Mouse (Mus musculus) hindbrain, embryonic 12.5 days (tissue): ENCODE data around the gene Tyrobp. TPM values are rescaled to one million over a fixed set of nuclear protein-coding genes. Genes with fewer than 3 reads are reported as not detected.

ENCODE experiments used
- ATAC-seq: fragments of 200-750 bp; cut with Nextera tagmentation; 2 replicates; pipeline ENCODE4 v1.8.0; 2017; ENCODE audit warnings: moderate TSS enrichment; ENCODE audit not compliant: low FRiP score
- H3K27ac ChIP-seq: fragments of 300-500 bp; sonication (generic); 2 replicates; pipeline ENCODE4 v1.5.1; 2016; ENCODE audit warnings: mild to moderate bottlenecking
- H3K27me3 ChIP-seq: fragments of 300-500 bp; sonication (generic); 2 replicates; pipeline ENCODE4 v1.6.1; 2016; ENCODE audit warnings: mild to moderate bottlenecking
- H3K36me3 ChIP-seq: fragments of 300-500 bp; sonication (generic); 2 replicates; pipeline ENCODE4 v1.6.1; 2016; ENCODE audit warnings: mild to moderate bottlenecking
- H3K4me1 ChIP-seq: fragments of 300-500 bp; sonication (generic); 2 replicates; pipeline ENCODE4 v1.6.1; 2016
- H3K4me2 ChIP-seq: fragments of 300-500 bp; sonication (generic); replicated peaks from 2 replicates; pipeline ENCODE4 v1.6.1; 2016; ENCODE audit warnings: mild to moderate bottlenecking
- H3K4me3 ChIP-seq: fragments of 300-500 bp; sonication (generic); 2 replicates; pipeline ENCODE4 v1.5.1; 2016; ENCODE audit warnings: mild to moderate bottlenecking
- H3K9ac ChIP-seq: fragments of 300-500 bp; sonication (generic); 2 replicates; pipeline ENCODE4 v1.6.1; 2016; ENCODE audit warnings: mild to moderate bottlenecking, moderate library complexity
- H3K9me3 ChIP-seq: fragments of 300-500 bp; sonication (generic); replicated peaks from 2 replicates; pipeline ENCODE4 v1.6.1; 2016; ENCODE audit warnings: mild to moderate bottlenecking
- WGBS: fragments of 180-500 bp; shearing (Covaris S2); methylation state at CpG from one replicate; pipeline ENCODE4 v1.1.7; 2016; 5-methylcytosine and 5-hydroxymethylcytosine counted together
- polyA plus RNA-seq: library from polyadenylated mRNA; unstranded; fragments of >200 nt; fragmentation: Nextera tagmentation; extraction: Ambion mirVana; gene quantifications from 2 replicates; pipeline ENCODE4 v1.2.1, GENCODE M21; 2016

Tyrobp gene
- 17.7 and 19.7 TPM in 2 replicates for polyA plus RNA-seq

DNA sequence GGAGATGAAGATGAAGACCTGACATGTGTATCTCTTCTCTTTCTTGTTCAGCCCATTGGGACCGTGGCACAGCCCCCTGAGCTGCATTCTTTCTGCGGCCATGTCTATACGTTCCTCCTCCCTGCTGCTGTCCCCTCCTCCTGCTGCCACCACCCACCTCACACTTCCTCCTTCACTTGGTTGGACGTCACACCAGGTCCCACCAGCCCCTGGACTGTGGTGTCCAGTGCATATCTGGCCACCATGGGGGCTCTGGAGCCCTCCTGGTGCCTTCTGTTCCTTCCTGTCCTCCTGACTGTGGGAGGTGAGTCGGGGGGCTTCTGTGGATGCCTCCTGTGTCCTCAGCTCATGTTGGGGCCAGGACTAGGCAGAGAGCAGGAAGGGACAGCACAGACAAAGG is at the start of gene Tyrobp:
Gene Tyrobp (plus strand): TSS at position 165 of the 400 bp plus-strand sequence.
- H3K9me3 ChIP-seq = no peaks in the 10 kb centered on the region
- peaks cover 6% of the 10 kb centered on the region; the same call in 1 of the 2 replicates for H3K27me3 ChIP-seq
- H3K36me3 ChIP-seq = no peaks in the 10 kb centered on the region
- no peak within 1 kb of the TSS for H3K4me2 ChIP-seq
- H3K4me3 ChIP-seq = no peak within 1 kb of the TSS
- 70% methylated on average over 5 of the region's 5 CpGs for WGBS
- ATAC-seq = no peak
- H3K27ac ChIP-seq = no peak within 1 kb of the TSS
- H3K4me1 ChIP-seq = no peaks in the 10 kb centered on the region
- H3K9ac ChIP-seq = no peak within 1 kb of the TSS

DNA sequence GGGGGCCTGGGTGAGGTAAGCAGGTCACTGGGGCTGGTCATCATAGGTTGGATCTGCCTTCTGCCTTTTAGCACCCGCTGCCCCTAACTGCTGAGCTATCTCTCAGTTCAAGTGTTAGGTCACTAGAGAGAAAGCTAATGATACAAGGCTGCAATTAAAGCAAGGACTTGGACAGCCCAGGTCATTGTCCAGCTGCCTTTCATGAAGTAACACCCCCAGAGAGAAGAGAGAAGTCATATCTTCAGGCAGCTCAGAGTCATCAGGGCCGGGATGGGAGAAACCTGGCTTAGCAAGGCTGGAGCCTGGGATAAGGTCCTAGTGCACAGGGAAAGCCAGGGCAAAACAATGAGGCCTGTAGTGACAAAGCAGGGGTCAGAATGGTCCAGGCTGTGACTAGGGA is 46.1 kb upstream of the Tyrobp start:
- peaks cover 13% of the 10 kb centered on the region for H3K27me3 ChIP-seq
- ATAC-seq = no peak
- H3K4me1 ChIP-seq = peaks cover 6% of the 10 kb centered on the region
- H3K4me3 ChIP-seq = no peak overlapping the region
- WGBS = 77% methylated on average over 2 of the region's 2 CpGs
- no peak overlapping the region for H3K9ac ChIP-seq
- no peaks in the 10 kb centered on the region for H3K9me3 ChIP-seq
- no peak overlapping the region for H3K4me2 ChIP-seq
- no peaks in the 10 kb centered on the region for H3K36me3 ChIP-seq
- no peak overlapping the region for H3K27ac ChIP-seq

GRCm38 (mm10) chr7:30373501-30373962 is 40.0 kb upstream of the Tyrobp start:
- H3K4me2 ChIP-seq = peak overlapping the region; percentile 53
- peak; percentile 98 for ATAC-seq
- H3K36me3 ChIP-seq = no peaks in the 10 kb centered on the region
- H3K27ac ChIP-seq = peak overlapping the region; percentile 67; the same call in 1 of the 2 replicates
- no peaks in the 10 kb centered on the region for H3K9me3 ChIP-seq
- peak overlapping the region; percentile 56; the same call in 1 of the 2 replicates for H3K9ac ChIP-seq
- no peaks in the 10 kb centered on the region for H3K27me3 ChIP-seq
- WGBS = under 1% methylated on average over 21 of the region's 21 CpGs
- H3K4me3 ChIP-seq = peak overlapping the region; percentile 36
- H3K4me1 ChIP-seq = no peaks in the 10 kb centered on the region

- Histone ChIP-seq H3K4me3 (no peak overlapping the region), H3K4me2 (no peak overlapping the region), H3K27ac (no peak overlapping the region), H3K36me3 (no peaks in the 10 kb centered on the region), H3K27me3 (no peaks in the 10 kb centered on the region), H3K4me1 (no peaks in the 10 kb centered on the region), H3K9me3 (no peaks in the 10 kb centered on the region), H3K9ac (no peak overlapping the region)
- WGBS = 68% methylated on average over 5 of the region's 5 CpGs
- no peak for ATAC-seq
Measured at GRCm38 (mm10) chr7:30380061-30380460, 33.5 kb upstream of the Tyrobp start.

DNA sequence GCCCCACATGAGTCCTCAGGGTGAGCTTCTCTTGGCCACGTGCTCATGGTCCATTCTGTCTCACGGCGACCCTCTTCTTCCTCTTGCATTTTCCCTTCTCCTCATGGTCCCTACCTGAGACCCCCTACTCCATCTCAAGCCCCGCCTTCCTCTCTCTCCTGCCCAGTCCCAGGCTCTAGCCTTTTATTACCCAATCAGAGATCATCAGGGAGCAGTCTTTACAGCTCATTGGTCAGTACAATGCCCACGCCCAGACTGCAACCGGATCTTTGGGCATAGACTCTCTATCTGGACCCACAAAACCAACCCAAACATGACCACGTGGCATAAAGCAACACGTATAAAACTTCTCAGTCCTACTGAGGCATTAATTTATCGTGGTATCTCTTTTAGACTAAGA is 29.5 kb upstream of the Tyrobp start:
- no peak overlapping the region for H3K27ac ChIP-seq
- H3K4me2 ChIP-seq = no peak overlapping the region
- no peaks in the 10 kb centered on the region for H3K9me3 ChIP-seq
- H3K4me3 ChIP-seq = no peak overlapping the region
- 84% methylated on average over 9 of the region's 9 CpGs for WGBS
- no peaks in the 10 kb centered on the region for H3K36me3 ChIP-seq
- ATAC-seq = no peak
- H3K27me3 ChIP-seq = no peaks in the 10 kb centered on the region
- H3K4me1 ChIP-seq = no peaks in the 10 kb centered on the region
- no peak overlapping the region for H3K9ac ChIP-seq

DNA sequence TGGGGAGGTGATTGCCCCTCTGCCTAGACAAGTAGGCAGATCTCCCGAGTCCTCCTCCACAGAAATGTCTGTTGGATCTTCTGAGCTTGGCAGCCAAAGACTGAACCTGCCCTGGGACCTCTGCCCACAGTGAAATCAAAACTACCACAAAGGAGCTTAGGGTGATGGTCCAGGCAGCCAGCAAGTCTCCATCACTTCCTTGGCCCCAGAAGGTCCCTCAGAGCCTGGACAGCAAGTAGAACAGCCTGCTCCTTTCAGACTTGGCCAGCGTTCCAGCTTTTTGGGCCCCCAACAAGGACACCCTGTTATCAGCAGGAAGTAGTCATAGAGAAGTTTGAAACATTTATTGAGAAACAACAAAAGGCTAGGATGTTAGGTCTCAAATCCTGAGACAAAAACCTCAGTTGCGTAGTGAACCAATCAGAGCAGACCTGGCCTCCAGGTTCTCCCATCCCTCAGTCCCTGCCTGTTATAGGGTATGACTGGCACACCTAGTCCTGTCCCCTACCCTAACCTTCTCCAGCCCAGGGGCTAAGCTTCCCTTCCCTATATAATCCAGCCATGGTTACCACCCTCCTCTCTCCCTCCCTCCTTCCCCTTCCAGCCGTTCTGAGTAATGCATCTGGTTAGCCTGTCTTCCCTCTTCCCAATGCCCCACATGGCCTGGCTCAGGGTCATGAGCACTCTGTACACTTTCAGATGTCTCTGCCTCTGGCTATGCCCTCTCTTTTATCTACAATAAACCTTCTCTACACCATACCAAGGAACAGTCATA is 20.6 kb upstream of the Tyrobp start:
- no peak overlapping the region for H3K9ac ChIP-seq
- H3K9me3 ChIP-seq = no peaks in the 10 kb centered on the region
- no peak overlapping the region for H3K4me3 ChIP-seq
- 70% methylated on average over 4 of the region's 4 CpGs for whole genome bisulfite sequencing
- no peaks in the 10 kb centered on the region for H3K4me1 ChIP-seq
- ATAC-seq = no peak
- H3K4me2 ChIP-seq = no peak overlapping the region
- H3K27me3 ChIP-seq = no peaks in the 10 kb centered on the region
- no peaks in the 10 kb centered on the region for H3K36me3 ChIP-seq
- no peak overlapping the region for H3K27ac ChIP-seq

DNA sequence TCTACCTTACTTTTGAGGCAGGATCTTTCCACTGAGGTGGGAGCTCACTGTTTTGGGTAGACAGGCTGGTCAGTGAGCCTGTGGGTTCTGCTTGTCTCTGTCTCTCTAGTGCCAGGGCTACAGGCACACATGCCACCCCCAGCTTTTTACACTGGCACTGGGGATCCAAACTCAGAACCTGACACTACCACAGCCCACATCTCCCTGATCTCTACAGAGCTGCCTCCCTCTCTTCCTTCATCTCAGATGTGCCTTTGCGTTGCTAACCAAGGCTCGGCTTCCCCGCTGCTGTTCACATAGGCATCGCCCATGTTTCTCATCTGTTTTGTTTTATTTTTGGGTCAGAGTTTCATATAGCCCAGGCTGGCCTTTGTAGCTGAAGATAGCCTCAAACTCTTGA is 19.9 kb upstream of the Tyrobp start:
- Histone ChIP-seq H3K4me3 (no peak overlapping the region), H3K4me1 (no peaks in the 10 kb centered on the region), H3K36me3 (no peaks in the 10 kb centered on the region), H3K9me3 (no peaks in the 10 kb centered on the region), H3K4me2 (no peak overlapping the region), H3K27me3 (no peaks in the 10 kb centered on the region), H3K9ac (no peak overlapping the region), H3K27ac (no peak overlapping the region)
- WGBS = 83% methylated on average over 4 of the region's 4 CpGs
- no peak for ATAC-seq

- H3K4me3 ChIP-seq = no peak overlapping the region
Measured at GRCm38 (mm10) chr7:30394379-30394778, 19.2 kb upstream of the Tyrobp start.

DNA sequence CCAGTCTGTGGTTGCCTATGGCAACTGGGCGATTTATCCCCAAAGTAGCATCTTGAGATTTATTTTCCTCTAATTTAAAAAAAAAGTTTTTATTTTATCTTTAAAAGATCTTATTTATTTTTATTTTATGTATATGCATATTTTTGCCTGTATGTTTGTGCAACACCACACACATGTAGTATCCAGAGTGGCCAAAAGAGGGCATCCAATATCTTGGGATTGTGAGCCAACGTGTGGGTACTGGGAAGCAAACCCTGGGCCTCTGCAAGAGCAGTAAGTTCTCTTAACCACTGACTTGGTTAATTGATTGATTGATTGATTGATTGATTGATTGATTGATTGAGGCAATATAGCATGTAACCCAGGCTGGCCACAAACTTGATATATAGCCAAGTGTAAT is 18.7 kb upstream of the Tyrobp start:
- H3K27ac ChIP-seq = no peak overlapping the region
- 37% methylated on average over 2 of the region's 2 CpGs for WGBS
- H3K9ac ChIP-seq = no peak overlapping the region
- no peak overlapping the region for H3K4me2 ChIP-seq
- H3K4me1 ChIP-seq = peaks cover 4% of the 10 kb centered on the region
- no peaks in the 10 kb centered on the region for H3K9me3 ChIP-seq
- ATAC-seq = no peak
- H3K27me3 ChIP-seq = no peaks in the 10 kb centered on the region
- no peaks in the 10 kb centered on the region for H3K36me3 ChIP-seq
- no peak overlapping the region for H3K4me3 ChIP-seq

More at GRCm38 (mm10) chr7:30394379-30394778, 19.2 kb upstream of the Tyrobp start:
- 55% methylated on average over 11 of the region's 11 CpGs for WGBS
- Histone ChIP-seq H3K9me3 (no peaks in the 10 kb centered on the region), H3K27ac (no peak overlapping the region), H3K27me3 (no peaks in the 10 kb centered on the region), H3K9ac (no peak overlapping the region), H3K4me2 (no peak overlapping the region), H3K36me3 (no peaks in the 10 kb centered on the region), H3K4me1 (no peaks in the 10 kb centered on the region)
- no peak for ATAC-seq

GRCm38 (mm10) chr7:30399671-30400070 is 13.9 kb upstream of the Tyrobp start:
- no peak for ATAC-seq
- Histone ChIP-seq H3K4me1 (peaks cover 5% of the 10 kb centered on the region), H3K4me3 (no peak overlapping the region), H3K9ac (no peak overlapping the region), H3K27ac (no peak overlapping the region), H3K4me2 (no peak overlapping the region), H3K27me3 (0 out of 2 replicates have a peak, but pooled peaks cover 3% of the 10 kb centered on the region), H3K9me3 (no peaks in the 10 kb centered on the region), H3K36me3 (no peaks in the 10 kb centered on the region)
- 43% methylated on average over 7 of the region's 7 CpGs for WGBS

- no peak overlapping the region for H3K27ac ChIP-seq
- H3K36me3 ChIP-seq = no peaks in the 10 kb centered on the region
- H3K9me3 ChIP-seq = no peaks in the 10 kb centered on the region
- H3K27me3 ChIP-seq = 0 out of 2 replicates have a peak, but pooled peaks cover 3% of the 10 kb centered on the region
- no peak overlapping the region for H3K4me2 ChIP-seq
- WGBS = 75% methylated on average over 4 of the region's 4 CpGs
- peaks cover 5% of the 10 kb centered on the region for H3K4me1 ChIP-seq
- no peak for ATAC-seq
- no peak overlapping the region for H3K9ac ChIP-seq
- H3K4me3 ChIP-seq = no peak overlapping the region
Measured at GRCm38 (mm10) chr7:30402343-30402742, 11.2 kb upstream of the Tyrobp start.

- H3K27me3 ChIP-seq = peaks cover 6% of the 10 kb centered on the region; the same call in 1 of the 2 replicates
- WGBS = 88% methylated on average over 3 of the region's 3 CpGs
- no peak for ATAC-seq
- no peak overlapping the region for H3K9ac ChIP-seq
- H3K9me3 ChIP-seq = no peaks in the 10 kb centered on the region
- H3K4me2 ChIP-seq = no peak overlapping the region
- H3K36me3 ChIP-seq = no peaks in the 10 kb centered on the region
- no peak overlapping the region for H3K27ac ChIP-seq
- no peak overlapping the region for H3K4me3 ChIP-seq
- H3K4me1 ChIP-seq = no peaks in the 10 kb centered on the region
Measured at GRCm38 (mm10) chr7:30408639-30409038, 4.9 kb upstream of the Tyrobp start.

DNA sequence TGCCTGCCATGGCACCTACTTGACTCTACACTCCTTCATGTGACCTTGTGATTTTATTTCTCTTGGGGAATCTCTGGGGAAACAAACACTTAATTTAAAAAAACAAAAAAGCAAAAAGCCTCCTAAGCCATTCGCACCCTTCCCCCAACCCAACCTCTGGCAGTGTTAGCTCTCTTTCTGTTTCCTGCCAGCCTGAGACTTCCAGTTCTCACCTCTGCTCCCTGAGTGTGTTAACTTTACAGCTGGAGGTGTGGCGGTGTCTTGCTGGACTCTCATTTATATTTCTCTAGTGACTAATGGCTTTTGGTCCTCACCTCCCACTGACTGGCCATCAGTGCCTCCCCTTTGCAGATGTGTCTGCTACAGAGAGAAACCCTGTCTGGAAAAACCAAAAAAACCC is 3.8 kb upstream of the Tyrobp start:
- Histone ChIP-seq H3K4me3 (no peak overlapping the region), H3K27ac (no peak overlapping the region), H3K4me1 (no peaks in the 10 kb centered on the region), H3K4me2 (no peak overlapping the region), H3K27me3 (peaks cover 6% of the 10 kb centered on the region; the same call in 1 of the 2 replicates), H3K9ac (no peak overlapping the region), H3K36me3 (no peaks in the 10 kb centered on the region), H3K9me3 (no peaks in the 10 kb centered on the region)
- ATAC-seq = no peak
- 74% methylated on average over 2 of the region's 2 CpGs for WGBS
